Mouse (Mus musculus) neutrophil, adult 5-6 weeks (primary cell): Measurements from ENCODE around the gene Ermap. TPM values are rescaled to one million over a fixed set of nuclear protein-coding genes. Genes with fewer than 3 reads are reported as not detected.

ENCODE experiments used
- ATAC-seq: fragments of 151-379, 151-347 bp; 2 replicates; pipeline ENCODE4 v1.8.0; 2017; ENCODE audit warnings: mild to moderate bottlenecking, moderate TSS enrichment; ENCODE audit not compliant: insufficient number of reproducible peaks, poor library complexity, low FRiP score, severe bottlenecking; ENCODE audit errors: extremely low read depth
- total RNA-seq: library from RNA; stranded (forward); fragments of 200-1000 nt; gene quantifications from 2 replicates; pipeline ENCODE4 v1.2.3, GENCODE M21; 2017

Gene Ermap
- total RNA-seq, 1 experiment from 2014 or later = 0.12 TPM

GRCm38 (mm10) chr4:119146816-119147215, 43.0 kb downstream of the Ermap start:
- ATAC-seq = no peak

GRCm38 (mm10) chr4:119142230-119142871, 47.5 kb downstream of the Ermap start:
- ATAC-seq = peak; percentile 38; the same call in 1 of the 2 replicates

- ATAC-seq = no peak
Measured at GRCm38 (mm10) chr4:119141191-119141590, 48.6 kb downstream of the Ermap start.

- ATAC-seq = peak; percentile 74
Measured at GRCm38 (mm10) chr4:119140126-119140525, 49.7 kb downstream of the Ermap start.

- ATAC-seq = no peak
Measured at GRCm38 (mm10) chr4:119138776-119139175, 51.0 kb downstream of the Ermap start.

GRCm38 (mm10) chr4:119138171-119138570, 51.6 kb downstream of the Ermap start:
- no peak for ATAC-seq

- no peak for ATAC-seq
Measured at GRCm38 (mm10) chr4:119137313-119137712, 52.5 kb downstream of the Ermap start.

GRCm38 (mm10) chr4:119133860-119134259, 56.0 kb downstream of the Ermap start:
- ATAC-seq = no peak

GRCm38 (mm10) chr4:119133306-119133705, 56.5 kb downstream of the Ermap start:
- ATAC-seq = no peak

- peak; percentile 39 for ATAC-seq
Measured at GRCm38 (mm10) chr4:119131189-119131910, 58.5 kb downstream of the Ermap start.

GRCm38 (mm10) chr4:119129096-119129495, 60.7 kb downstream of the Ermap start:
- ATAC-seq = no peak

- ATAC-seq = no peak
Measured at GRCm38 (mm10) chr4:119128547-119128946, 61.3 kb downstream of the Ermap start.

- ATAC-seq = peak; percentile 78
Measured at GRCm38 (mm10) chr4:119127229-119127628, 62.6 kb downstream of the Ermap start.

- peak; percentile 24; the same call in 1 of the 2 replicates for ATAC-seq
Measured at GRCm38 (mm10) chr4:119125577-119126270, 64.1 kb downstream of the Ermap start.

Other genes starting within 250 kb of the Ermap start
- gene Lao1, start 228.4 kb downstream of the Ermap start, total RNA-seq = not detected in 2 replicates
- 70.1 and 76.1 TPM in 2 replicates for gene Slc2a1, start 81.3 kb downstream of the Ermap start, total RNA-seq
- 6.9 and 10.3 TPM in 2 replicates for gene Zfp691, start 15.8 kb downstream of the Ermap start, total RNA-seq
- 50.2 and 63.6 TPM in 2 replicates for gene Svbp, start 5.3 kb upstream of the Ermap start, total RNA-seq
- gene Tmem269, start 28.2 kb upstream of the Ermap start, total RNA-seq = not detected in 2 replicates
- 5.9 and 8.1 TPM in 2 replicates for gene AU022252, start 42.7 kb upstream of the Ermap start, total RNA-seq
- 1.9 and 3.7 TPM in 2 replicates for gene P3h1, start 42.9 kb upstream of the Ermap start, total RNA-seq
- gene Cldn19, start 65.4 kb upstream of the Ermap start, total RNA-seq = not detected in 2 replicates
- gene Ybx1, start 104.6 kb upstream of the Ermap start, total RNA-seq = 380 and 442 TPM in 2 replicates
- gene Ppih, start 130.5 kb upstream of the Ermap start, total RNA-seq = 23.7 and 27.5 TPM in 2 replicates
- 0.93 and 2.5 TPM in 2 replicates for gene Ccdc30, start 225.5 kb upstream of the Ermap start, total RNA-seq
- gene Ppcs, start 232.4 kb upstream of the Ermap start, total RNA-seq = 13.9 and 14.1 TPM in 2 replicates
- 0.25 TPM in 1 of 2 replicates, not detected in the other for gene Zmynd12, start 232.8 kb upstream of the Ermap start, total RNA-seq